Mouse (Mus musculus) CD4-positive helper T cell, adult 2 months (primary cell): Measurements from ENCODE around the gene Teddm3.
A peak's percentile ranks its signal among the peaks of the same experiment; 100 is the strongest.
"Not testable (repeated sequence)": the region's sequence is repeated elsewhere in the genome, so short reads cannot be mapped to it uniquely, and the experiment has no call there.

Source experiments
- DNase-seq: peaks from one replicate; pipeline ENCODE4 v3.0.0-alpha.2; 2012; ENCODE audit warnings: low read depth, missing footprints, low spot score

Gene Teddm3

DNA sequence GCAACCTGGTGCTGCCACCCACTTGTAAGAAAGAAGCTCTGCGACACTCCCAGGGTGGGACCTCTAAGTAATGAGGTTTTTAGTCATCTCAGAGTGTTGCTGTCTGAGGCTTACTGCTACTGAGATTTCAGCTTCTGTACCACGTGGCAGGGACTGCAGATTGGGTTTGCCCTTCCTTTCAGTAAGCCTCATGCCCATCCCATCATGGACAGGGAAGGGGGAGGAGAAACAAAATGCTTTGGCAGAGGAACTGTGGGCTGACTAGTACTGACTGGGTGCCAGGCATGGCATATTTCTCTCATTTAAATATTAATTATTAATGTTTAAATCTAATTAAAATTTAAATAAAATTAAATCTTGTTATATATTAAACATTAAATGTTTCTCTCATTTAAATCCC lies at the start of gene Teddm3:
Teddm3 (minus strand) TSS at position 101 of the 400 bp plus-strand sequence.
- DNase-seq, result not testable (repeated sequence)

DNA sequence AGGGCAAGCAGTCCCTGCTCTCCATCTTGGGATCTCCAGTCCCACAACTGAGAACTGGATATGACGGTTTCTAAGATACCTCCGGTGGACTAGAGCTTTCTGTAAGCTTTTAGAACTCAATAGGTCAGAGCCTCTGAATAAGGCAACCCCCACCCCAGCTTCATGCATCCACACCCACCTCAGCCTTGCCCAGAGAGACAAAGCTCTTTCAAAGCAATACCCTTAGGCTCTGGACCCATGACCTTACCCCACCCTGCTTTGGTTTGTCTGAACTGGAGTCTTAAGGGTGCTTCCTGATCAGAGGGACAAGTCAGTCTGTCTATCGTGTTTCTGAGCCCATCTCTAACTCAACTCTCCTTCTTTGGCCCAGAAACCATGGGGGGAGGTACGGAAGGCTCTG lies 48.9 kb upstream of the Teddm3 start:
- no peak for DNase-seq

- no peak for DNase-seq
These were observed 45.6 kb upstream of the Teddm3 start for GRCm38 (mm10) chr16:21199426-21199825.

DNA sequence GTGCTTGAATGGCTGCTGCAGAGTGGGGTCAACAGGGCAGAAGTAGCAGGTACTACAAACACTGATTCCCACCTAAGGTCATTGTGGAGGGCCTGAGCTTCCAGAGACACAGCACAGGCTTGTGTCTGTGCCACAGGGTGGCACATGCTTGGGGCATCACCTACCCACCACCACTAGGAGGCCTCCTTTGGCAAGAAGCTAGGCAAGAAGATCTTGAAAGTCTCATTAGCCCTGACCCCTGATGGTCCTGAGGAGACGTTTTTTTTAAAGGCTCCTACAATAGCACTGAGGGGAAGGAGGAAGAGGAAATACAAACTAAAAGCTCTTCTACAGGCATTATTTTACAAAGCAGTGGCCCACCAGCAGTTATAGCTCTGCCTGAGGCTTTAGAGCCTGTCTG lies 44.7 kb upstream of the Teddm3 start:
- no peak for DNase-seq

GRCm38 (mm10) chr16:21198006-21198405 lies 44.2 kb upstream of the Teddm3 start:
- DNase-seq, result no peak

GRCm38 (mm10) chr16:21197542-21197941 lies 43.7 kb upstream of the Teddm3 start:
- no peak for DNase-seq

- no peak for DNase-seq
These were observed 42.8 kb upstream of the Teddm3 start for GRCm38 (mm10) chr16:21196576-21196975.

- DNase-seq, result no peak
These were observed 41.6 kb upstream of the Teddm3 start for GRCm38 (mm10) chr16:21195260-21195866.

DNA sequence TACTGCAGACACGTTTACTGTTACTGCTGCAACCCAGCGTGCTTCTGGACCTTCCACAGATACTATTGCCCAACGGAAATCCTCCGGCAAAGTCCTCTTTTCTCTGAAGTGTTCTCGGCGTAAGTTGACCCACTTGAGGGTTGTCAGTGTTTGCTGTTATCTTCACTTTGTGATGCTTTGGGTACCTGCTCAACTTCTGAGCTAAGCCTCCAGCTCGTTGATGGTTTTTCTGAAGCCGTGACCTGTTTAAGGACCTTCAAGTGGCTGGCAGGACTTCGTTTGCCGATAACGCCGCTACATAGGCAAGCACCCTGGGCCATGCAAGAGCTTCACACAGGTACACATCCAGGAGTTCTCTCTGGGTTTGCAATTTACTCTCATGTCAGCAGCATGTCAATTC lies 40.4 kb upstream of the Teddm3 start:
- no peak for DNase-seq

DNA sequence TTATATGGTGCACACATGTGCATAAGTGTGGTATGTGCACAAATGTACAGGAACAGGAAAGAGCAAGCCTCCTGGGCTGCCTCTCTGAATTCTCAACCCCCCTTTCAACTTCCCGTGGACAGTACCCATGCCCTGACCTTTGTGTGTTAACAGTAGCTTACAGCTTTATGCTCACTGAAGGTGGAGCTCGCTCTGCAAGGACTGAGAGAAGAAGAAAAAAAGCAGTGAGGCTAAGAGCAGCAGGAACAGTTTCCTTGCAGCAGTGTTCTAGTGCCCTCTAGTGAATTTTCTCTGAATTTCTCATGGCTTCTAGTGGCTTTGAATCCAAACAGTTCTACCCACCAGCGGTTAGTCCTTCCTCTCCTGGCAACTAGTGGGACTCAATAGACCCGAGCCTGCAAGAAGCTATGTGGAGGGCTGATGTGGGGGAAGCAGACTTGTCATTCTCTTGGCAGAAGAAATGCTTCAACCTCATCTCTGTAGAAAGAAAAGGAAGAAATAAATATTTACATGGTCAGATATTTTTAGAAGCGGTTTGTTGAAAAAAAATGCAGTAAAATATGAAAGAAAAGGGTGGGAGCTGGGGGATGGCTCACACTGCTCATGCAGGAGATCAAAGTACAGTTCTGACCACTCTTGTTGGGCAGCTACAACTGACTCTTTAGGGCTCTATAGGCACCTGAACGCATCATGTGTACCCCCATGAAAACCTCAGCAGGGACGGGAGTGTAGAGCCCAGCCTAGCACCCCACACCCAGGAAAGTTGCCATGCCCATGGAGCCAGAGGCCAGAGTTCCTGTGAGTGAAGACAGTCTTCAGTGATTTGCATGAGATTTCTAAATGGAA lies 38.9 kb upstream of the Teddm3 start:
- peak; percentile 41 for DNase-seq

- DNase-seq, result no peak
These were observed 37.8 kb upstream of the Teddm3 start for GRCm38 (mm10) chr16:21191569-21191968.

- DNase-seq, result no peak
These were observed 34.5 kb upstream of the Teddm3 start for GRCm38 (mm10) chr16:21188345-21188744.

GRCm38 (mm10) chr16:21187568-21187967 lies 33.8 kb upstream of the Teddm3 start:
- no peak for DNase-seq

DNA sequence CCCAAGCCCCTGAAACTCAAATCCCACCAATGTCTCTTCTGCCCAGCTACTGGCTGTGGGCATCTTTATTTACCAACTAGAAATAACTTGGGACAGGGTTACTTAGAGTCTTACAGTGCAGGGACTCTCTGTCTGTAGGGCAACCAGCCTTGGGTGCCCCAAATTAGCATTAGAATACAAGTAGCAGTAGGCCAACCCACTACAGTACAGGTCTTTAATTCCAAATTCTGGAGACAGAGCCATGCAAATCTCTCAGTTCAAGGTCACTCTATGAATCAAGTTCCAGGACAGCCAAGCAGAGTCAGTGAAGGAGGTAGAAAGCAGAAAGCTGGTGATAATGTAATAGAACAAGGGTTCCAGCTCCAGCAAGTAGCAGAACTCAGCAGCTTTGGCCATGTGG lies 30.9 kb upstream of the Teddm3 start:
- no peak for DNase-seq

GRCm38 (mm10) chr16:21182108-21182507 lies 28.3 kb upstream of the Teddm3 start:
- DNase-seq, result no peak

GRCm38 (mm10) chr16:21175236-21175635 lies 21.4 kb upstream of the Teddm3 start:
- DNase-seq, result no peak

GRCm38 (mm10) chr16:21168730-21169129 lies 14.9 kb upstream of the Teddm3 start:
- DNase-seq, result no peak

- not testable (repeated sequence) for DNase-seq
These were observed 11.8 kb upstream of the Teddm3 start for GRCm38 (mm10) chr16:21165343-21166220.

DNA sequence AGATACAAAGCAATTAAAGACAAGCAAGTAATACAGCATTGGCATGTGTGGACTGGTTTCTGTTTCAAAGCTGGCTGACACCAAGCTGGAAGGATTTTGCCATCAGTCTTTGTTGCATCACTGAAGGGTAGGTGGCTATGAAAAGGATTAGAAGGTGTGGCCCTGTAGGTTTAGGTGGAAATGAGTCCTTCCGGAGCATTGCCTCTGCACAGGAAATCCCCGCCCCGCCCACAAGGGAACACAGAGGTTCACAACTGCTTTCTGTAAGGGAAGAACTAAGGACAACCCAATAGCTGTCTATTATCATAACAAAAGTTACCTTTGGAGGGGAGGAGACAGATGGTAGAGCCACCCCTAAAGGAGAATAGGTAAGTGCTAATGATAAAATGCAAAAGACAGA lies 9.6 kb upstream of the Teddm3 start:
- DNase-seq, result peak; percentile 5

DNA sequence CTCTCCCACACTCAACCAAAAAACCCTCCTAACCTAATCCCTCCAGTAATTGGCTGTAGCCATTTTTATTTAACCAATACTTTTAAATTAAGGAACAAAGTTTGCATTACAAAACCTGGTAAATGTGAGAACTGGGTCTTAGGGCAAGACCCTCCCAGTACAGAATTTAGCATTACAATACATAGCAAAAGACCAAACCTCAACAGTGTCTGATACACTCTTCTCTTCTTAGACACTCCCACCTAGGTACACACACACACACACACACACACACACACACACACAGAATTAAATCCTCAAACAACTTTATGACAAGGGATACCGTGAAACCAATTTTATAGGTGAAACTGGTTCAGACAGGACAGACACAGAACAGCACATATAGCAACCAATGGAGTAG lies 5.4 kb upstream of the Teddm3 start:
- not testable (repeated sequence) for DNase-seq

GRCm38 (mm10) chr16:21156261-21156660 lies 2.5 kb upstream of the Teddm3 start:
- not testable (repeated sequence) for DNase-seq
